Mouse (Mus musculus): ENCODE measurements at regions not wholly inside any gene's neighbourhood (a gene's known extent, or its start where the extent isn't known, plus 50 kb on each side); places are given as distances from the start of the nearest gene placed in this dataset.

DNA sequence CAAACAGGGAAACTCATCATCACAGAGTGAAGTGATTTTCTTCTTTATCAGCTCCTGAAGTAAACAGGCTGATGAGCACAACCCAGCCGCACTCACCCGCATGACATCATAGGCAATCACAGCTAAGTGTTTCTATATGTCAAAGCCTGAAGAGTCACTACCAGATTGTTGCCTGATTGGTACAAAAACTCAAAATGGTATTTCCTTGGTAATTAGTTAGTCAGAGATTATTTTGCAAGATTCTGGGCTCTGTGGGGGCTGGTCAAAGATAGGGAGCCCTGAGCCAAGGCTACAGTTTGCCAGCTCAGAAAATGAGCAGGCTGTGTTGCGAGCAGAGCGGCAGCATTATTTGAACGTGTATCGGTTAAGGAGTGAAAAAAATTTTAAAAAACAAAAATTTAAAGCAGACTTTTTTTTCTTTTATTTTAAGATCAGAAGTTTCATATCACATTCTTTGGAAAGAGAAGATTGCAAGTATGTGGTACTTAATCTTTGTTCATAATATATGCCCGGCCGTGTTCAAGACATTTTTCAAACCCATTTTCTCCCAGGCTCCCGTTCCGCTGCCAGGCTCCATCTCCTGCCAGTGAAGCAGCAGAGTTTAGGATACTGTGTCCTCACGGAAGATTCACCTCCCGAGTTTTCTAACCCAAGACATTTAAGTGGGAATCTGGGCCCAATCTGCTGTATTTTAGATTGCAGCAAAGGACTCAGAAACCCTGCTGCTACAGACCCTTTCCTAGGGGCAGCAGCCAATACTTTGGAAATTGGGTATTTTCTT, 355.2 kb downstream of the Gm43517 start:
- no peak for TF ChIP-seq CTCF (IDR thresholded peaks at IDR 0.05; ENCODE audit: borderline replicate concordance, extremely low read depth, insufficient read depth, insufficient read length)
- no peak for TF ChIP-seq POLR2A (IDR thresholded peaks at IDR 0.05; ENCODE audit: borderline replicate concordance, extremely low read depth, insufficient read depth, insufficient read length, poor library complexity, severe bottlenecking)

Data from brain, embryonic 14.5 days (tissue).